Mouse (Mus musculus) heart, postnatal 4 days (tissue): ENCODE measurements around the gene Ap1b1. TPM values are rescaled to one million over a fixed set of nuclear protein-coding genes. Genes with fewer than 3 reads are reported as not detected.
"Not testable (repeated sequence)": the region's sequence is repeated elsewhere in the genome, so short reads cannot be mapped to it uniquely, and the experiment has no call there.

Source experiments
- DNase-seq: peaks from one replicate; pipeline ENCODE4 v3.0.0; 2021
- microRNA-seq, 2 experiments: library from miRNA; unstranded; fragments of <30 nt; microRNA quantifications; one replicate each; pipeline ENCODE4 v1.2.0; 2021 to 2022
- total RNA-seq, 2 experiments: library from RNA; stranded (reverse); gene quantifications; 2 replicates each; pipeline ENCODE4 v1.2.3; 2021

Gene Ap1b1
- total RNA-seq, 2 experiments from 2014 or later: 45.6 to 45.7 TPM

- DNase-seq: no peak
These were observed 76.4 kb downstream of the Ap1b1 start for GRCm38 (mm10) chr11:5062860-5063505.

DNA sequence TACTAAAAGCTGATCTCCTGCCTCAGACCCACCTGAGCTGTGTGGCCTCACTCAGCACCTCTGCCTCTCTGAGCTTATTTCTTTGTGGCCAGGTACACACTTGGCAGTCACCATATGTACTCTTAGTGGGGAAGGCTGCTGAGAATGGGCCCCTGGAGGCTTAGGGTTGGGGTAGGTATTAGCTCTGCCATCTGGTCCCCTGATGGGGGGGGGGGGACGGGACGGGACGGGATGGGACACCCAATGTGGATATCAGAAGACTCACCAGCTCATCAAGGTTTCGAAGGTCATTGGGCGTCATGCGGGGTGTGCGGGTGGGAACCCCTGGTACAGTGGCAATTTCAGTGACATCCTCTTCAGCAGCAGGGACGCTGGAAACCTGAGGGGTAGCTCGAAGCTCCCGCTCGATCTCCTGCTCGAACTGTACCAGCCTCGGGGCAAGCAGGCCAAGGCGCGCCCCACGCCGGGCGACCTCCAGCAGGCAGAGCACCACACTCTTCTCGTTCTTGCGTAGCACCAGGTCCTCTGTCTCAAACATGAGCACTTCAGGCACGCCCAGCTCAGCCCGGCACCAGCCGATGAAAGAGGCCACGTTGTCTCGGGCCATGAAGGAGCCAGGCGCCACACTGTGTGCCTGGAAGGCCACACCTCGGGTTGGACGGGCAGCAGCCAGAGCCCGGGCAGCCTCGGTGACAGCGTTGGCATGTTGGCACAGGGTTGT is 77.1 kb downstream of the Ap1b1 start:
- DNase-seq: peak; percentile 27

GRCm38 (mm10) chr11:5064282-5065055 is 77.8 kb downstream of the Ap1b1 start:
- DNase-seq: no peak

DNA sequence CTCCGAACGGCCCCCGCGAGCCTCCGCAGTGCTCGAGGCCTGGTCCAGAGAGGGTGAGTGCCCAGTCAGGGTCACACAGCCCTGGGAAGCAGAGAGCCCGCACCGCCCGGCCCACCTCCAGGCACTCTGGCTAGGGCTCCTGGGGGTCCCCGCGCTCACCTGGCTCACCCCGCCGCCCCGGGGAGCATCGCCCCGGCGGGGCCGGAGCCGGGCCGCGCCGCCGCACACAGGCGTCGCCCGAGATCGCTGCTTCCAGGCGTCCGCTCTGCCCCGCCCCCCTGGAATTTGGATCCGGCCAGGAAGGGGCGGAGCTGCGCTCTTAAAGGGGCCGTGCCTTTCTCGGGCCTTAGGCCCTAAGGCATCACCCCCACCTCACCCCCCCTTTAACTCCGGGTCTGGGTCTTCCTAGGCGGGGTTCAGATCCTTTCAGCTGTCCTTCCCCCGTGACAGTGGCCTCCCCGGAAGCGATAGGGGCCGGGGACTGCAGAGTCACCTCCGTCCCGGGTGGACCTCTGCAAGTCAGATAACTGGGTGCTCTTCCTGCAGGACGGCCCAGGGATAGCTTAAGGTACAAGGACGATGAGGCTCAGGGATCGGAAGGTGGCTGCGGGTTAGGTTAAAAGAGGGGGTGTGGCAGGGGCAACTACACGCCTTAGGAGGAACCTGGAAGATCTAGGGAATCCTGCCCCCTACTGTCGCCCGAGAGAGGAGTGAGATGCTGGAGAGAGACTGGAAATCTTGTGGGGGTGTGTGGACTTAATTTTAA is 78.6 kb downstream of the Ap1b1 start, which contains the start of gene Gas2l1:
Gene Gas2l1 (minus strand): TSS at position 272 of the 766 bp plus-strand sequence.
- DNase-seq: peak; percentile 94

GRCm38 (mm10) chr11:5067063-5067462 is 80.4 kb downstream of the Ap1b1 start:
- DNase-seq: no peak

GRCm38 (mm10) chr11:5068126-5068971 is 81.7 kb downstream of the Ap1b1 start:
- no peak for DNase-seq

DNA sequence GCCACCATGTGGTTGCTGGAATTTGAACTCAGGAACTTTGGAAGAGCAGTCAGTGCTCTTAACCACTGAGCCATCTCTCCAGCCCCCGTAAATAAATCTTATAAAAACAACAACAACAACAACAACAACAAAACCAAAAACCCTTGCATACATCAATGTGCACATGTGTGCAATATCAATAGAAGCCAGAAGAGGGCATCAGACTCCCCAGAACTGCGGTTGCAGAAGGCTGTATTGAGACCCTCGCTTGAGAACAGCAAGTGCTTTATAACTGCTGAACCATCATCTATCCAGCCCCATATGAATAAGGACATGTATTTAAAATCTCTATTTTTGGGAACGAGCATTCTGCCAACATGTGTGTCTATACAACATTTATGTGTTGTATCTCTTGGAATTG is 88.3 kb downstream of the Ap1b1 start:
- peak; percentile 43 for DNase-seq

GRCm38 (mm10) chr11:5075760-5076159 is 89.1 kb downstream of the Ap1b1 start:
- no peak for DNase-seq

DNA sequence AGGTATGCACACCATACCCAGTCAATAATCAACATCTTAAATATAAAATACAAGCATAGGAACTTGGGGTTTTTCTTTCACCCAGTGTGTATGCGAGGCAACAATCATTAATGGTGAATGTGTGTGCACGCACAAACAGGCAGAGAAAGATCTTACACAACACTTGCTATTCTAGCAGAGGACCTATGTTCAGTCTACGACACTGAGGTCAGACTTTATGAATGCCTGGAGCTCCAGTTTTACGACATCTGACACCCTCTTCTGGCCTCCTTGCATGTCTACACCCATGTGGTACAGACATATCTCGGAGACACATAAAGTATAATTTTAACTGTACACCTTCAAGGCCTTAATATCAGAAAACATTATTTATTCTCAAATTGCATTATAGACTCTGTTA is 90.2 kb downstream of the Ap1b1 start:
- not testable (repeated sequence) for DNase-seq

DNA sequence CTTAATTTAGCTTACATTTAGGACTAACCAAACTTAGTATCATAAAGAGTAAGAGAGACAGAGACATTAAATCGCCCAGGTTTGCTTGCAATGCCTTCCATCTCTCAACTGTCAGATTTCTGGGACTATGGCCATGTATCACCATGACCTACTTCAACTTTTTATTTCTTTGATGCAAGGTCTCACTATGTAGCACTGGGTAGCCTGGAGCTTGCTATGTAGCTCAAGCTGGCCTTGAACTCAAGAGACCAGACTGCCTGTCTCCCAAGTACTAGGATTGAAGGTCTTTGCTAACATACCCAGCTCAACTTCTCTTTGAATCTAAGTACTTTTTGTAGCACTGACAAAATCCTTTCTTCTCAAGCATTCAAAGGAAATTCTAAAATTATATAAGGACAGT is 102.5 kb downstream of the Ap1b1 start:
- DNase-seq: no peak

DNA sequence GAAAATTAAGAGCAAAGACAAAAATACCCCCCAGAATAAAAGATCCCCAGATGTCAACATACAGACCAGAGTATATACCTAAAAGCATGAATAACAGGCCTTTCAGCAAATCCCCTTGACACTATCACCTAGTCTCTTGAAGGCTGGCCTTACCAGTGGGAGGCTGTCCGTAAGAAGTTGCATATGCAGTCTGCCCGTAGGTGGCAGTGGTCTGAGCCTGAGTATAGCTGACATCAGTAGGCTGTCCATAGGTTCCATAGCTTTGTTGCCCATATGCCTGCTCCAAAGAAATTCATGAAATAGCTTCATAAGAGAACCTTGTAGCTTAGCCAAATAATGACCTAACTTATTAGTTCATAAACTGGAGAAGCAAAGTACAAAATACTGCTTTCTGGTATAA is 105.1 kb downstream of the Ap1b1 start:
- DNase-seq: no peak

Small RNA genes lying within 50 kb of the gene (microRNA-seq; reads per million reads assigned to microRNA genes)
- gene Gm47296: 0 reads per million in 2 experiments

Other genes with a start within 250 kb of the Ap1b1 start
- gene Cabp7, start 240.0 kb upstream of the Ap1b1 start, total RNA-seq: not detected
- gene Nf2, start 137.3 kb upstream of the Ap1b1 start, total RNA-seq: 100 to 1,000 TPM; 101 to 103 TPM
- 1 to 10 TPM; 4.4 to 7.0 TPM for gene Nipsnap1, start 112.9 kb upstream of the Ap1b1 start, total RNA-seq
- 10 to 100 TPM; 22.4 to 23.8 TPM for gene Thoc5, start 91.5 kb upstream of the Ap1b1 start, total RNA-seq
- gene Nefh, start 38.8 kb upstream of the Ap1b1 start, total RNA-seq: not detected
- gene Rasl10a, start 71.3 kb downstream of the Ap1b1 start, total RNA-seq: 1 to 10 TPM in 1 of 2 experiments, under 1 TPM in 1; 0.41 to 1.0 TPM
- 10 to 100 TPM; 20.3 to 22.1 TPM for gene Gas2l1, start 78.5 kb downstream of the Ap1b1 start, total RNA-seq
- 10 to 100 TPM; 19.4 to 20.6 TPM for gene Rhbdd3, start 112.1 kb downstream of the Ap1b1 start, total RNA-seq
- 100 to 1,000 TPM; 247 to 254 TPM for gene Ewsr1, start 112.4 kb downstream of the Ap1b1 start, total RNA-seq
- gene Emid1, start 165.4 kb downstream of the Ap1b1 start, total RNA-seq: 1 to 10 TPM; 4.4 to 4.7 TPM